Mouse (Mus musculus) lung, adult 2 months (tissue): ENCODE results near the gene Cxcl12. TPM values are rescaled to one million over a fixed set of nuclear protein-coding genes. Genes with fewer than 3 reads are reported as not detected.

Experiments used
- DNase-seq: peaks from one replicate; pipeline ENCODE4 v3.0.0; 2022
- H3K4me1 ChIP-seq: fragments of 200-500 bp; 2 replicates; pipeline ENCODE4 v1.6.1; 2011; ENCODE audit warnings: low read length; ENCODE audit not compliant: control insufficient read depth, insufficient read depth
- H3K4me3 ChIP-seq: fragments of 200-500 bp; replicated peaks from 2 replicates; pipeline ENCODE3; 2011; ENCODE audit warnings: low read depth, mild to moderate bottlenecking, control low read depth, low read length; ENCODE audit errors: extremely low read depth
- CTCF ChIP-seq: fragments of 200-500 bp; IDR thresholded peaks from 2 replicates; pipeline ENCODE4 v1.5.1; 2011; ENCODE audit warnings: mild to moderate bottlenecking, low read length, control low read depth; ENCODE audit not compliant: insufficient read depth
- POLR2A ChIP-seq: fragments of 200-500 bp; IDR thresholded peaks from 2 replicates; pipeline ENCODE4 v1.6.1; 2011; ENCODE audit warnings: low read depth, mild to moderate bottlenecking, control low read depth, low read length, borderline replicate concordance; ENCODE audit errors: extremely low read depth
- WGBS: fragments of 180-500 bp; shearing (Covaris S2); methylation state at CpG from one replicate; pipeline ENCODE4 v1.1.7; 2018; 5-methylcytosine and 5-hydroxymethylcytosine counted together
- polyA plus RNA-seq: library from polyadenylated mRNA; depleted of rRNA; stranded (reverse); fragments of >200 nt; gene quantifications from 2 replicates; pipeline ENCODE4 v1.2.3, GENCODE M21; 2012

Gene Cxcl12
- polyA plus RNA-seq, 1 experiment = 189 TPM

DNA sequence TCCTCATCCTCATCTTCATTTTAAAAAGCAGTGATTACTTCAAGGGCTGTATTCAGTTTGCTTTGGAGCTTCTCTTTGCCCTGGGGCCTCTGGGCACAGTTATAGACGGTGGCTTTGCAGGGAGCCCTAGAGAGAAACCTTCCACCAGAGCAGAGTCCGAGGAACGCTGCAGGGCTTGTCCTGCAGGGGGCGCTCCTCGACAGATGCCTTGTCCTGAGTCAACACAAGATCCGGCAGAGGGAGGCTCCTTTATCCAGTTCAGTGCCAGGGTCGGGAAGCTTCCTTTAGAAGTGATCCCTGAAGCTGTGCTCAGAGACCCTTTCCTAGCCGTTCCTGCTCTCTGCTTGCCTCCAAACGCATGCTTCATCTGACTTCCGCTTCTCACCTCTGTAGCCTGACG lies 5.5 kb downstream of the Cxcl12 start:
- H3K4me3 ChIP-seq = no peak overlapping the region
- no peaks in the 10 kb centered on the region for H3K4me1 ChIP-seq
- DNase-seq = peak; percentile 67
- no peak for TF ChIP-seq POLR2A
- peak; percentile 74 for TF ChIP-seq CTCF
- WGBS = 14% methylated on average over 11 of the region's 11 CpGs

GRCm38 (mm10) chr6:117175113-117175793 lies 6.9 kb downstream of the Cxcl12 start:
- WGBS = 73% methylated on average over 2 of the region's 2 CpGs
- TF ChIP-seq POLR2A = no peak
- Histone ChIP-seq H3K4me3 (no peak overlapping the region), H3K4me1 (no peaks in the 10 kb centered on the region)
- no peak for DNase-seq

DNA sequence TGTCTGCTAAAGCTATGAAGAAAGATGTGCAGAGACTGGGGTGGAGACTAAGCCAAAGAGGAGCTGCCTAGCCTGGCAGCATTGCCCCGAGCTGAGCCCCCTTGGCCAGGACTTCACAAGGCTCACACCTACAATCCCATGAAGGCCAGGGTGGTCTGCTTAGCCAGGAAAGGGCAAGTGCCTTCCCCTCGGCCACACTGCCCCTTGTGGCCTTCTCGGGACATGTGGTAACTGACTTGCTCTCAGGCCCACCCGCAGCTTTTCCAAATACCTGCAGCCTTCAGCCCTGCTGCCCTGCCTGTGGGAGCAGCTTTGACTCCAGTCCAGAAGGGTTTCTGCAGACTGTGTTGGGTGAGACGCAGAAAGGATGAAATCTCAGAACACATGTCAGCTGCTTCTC lies 8.1 kb downstream of the Cxcl12 start:
- Histone ChIP-seq H3K4me1 (no peaks in the 10 kb centered on the region), H3K4me3 (no peak overlapping the region)
- no peak for DNase-seq
- 47% methylated on average over 5 of the region's 5 CpGs for WGBS
- TF ChIP-seq POLR2A = no peak
- 0 out of 2 replicates have a peak, but pooled peaks have one; percentile 31 for TF ChIP-seq CTCF

DNA sequence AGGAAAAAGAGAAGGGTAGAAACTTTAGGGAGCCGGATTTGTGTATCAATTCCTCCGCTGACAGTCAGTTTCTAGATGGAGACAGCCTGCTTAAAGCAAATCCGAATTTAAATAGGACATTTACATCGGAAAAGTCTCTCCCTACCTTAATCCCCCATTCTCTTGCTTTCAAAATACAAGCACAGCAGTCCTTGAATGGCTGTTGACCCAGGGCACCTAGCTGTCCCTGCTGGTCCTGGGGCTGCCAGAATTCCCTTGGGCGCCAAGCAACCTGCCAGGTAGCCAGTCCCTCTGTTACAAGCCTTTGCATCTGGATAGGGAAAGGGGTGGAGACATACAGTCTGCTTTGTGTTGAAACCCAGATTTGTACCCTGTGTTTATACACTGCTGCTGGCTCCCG lies 12.0 kb downstream of the Cxcl12 start:
- Histone ChIP-seq H3K4me1 (no peaks in the 10 kb centered on the region), H3K4me3 (no peak overlapping the region)
- 67% methylated on average over 6 of the region's 6 CpGs for WGBS
- DNase-seq = no peak
- TF ChIP-seq CTCF (no peak), POLR2A (no peak)

DNA sequence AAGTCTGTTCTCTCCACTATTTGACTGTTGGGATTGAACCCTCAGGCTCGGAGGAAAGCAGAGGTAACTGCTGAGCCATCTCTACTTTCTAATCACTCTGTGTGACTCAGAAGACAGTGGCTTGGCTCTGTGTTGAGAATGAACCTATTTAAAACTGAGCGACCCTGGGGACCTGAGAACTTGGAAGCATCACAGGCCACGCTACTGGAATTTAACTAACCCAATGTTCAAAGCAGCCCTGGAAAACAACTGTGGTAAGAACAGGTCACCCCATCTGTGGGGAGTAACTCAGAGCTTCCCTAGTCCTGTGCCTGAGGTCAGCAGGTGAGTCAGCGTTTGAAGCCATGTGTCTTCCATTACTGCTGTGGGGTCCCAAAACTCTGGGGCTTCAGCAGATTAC lies 17.0 kb downstream of the Cxcl12 start:
- H3K4me1 ChIP-seq = no peaks in the 10 kb centered on the region
- 81% methylated on average over 4 of the region's 4 CpGs for WGBS
- no peak for DNase-seq
- TF ChIP-seq POLR2A (no peak), CTCF (no peak)
- H3K4me3 ChIP-seq = no peak overlapping the region

- no peak overlapping the region for H3K4me3 ChIP-seq
- no peaks in the 10 kb centered on the region for H3K4me1 ChIP-seq
- TF ChIP-seq CTCF (no peak), POLR2A (no peak)
- no peak for DNase-seq
- 79% methylated on average over 3 of the region's 3 CpGs for WGBS
Measured at GRCm38 (mm10) chr6:117190453-117190852, 22.1 kb downstream of the Cxcl12 start.

GRCm38 (mm10) chr6:117191741-117192140 lies 23.4 kb downstream of the Cxcl12 start:
- 84% methylated on average over 6 of the region's 6 CpGs for WGBS
- Histone ChIP-seq H3K4me3 (no peak overlapping the region), H3K4me1 (no peaks in the 10 kb centered on the region)
- DNase-seq = no peak
- no peak for TF ChIP-seq POLR2A
- no peak for TF ChIP-seq CTCF

DNA sequence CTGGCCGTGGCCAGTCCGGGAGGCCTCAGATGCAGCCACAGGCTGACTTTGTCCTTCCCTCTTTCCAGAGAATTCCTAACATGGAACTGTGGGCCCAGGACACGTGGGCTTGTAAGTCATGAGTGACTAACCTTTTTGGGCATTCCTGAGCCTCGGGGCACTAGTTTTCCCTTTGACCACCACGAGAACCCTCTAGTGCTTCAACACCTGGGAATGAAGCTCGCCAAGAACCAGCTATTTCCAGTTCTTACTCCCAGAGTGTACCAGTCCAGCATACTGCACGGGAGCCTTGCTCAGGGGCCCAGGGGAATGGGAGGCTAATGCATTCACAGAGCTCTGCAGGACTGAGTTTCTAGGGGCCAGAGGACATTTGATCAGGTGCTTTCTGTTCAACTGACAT lies 24.3 kb downstream of the Cxcl12 start:
- Histone ChIP-seq H3K4me3 (no peak overlapping the region), H3K4me1 (no peaks in the 10 kb centered on the region)
- TF ChIP-seq POLR2A = no peak
- TF ChIP-seq CTCF = no peak
- WGBS = 76% methylated on average over 7 of the region's 7 CpGs
- no peak for DNase-seq

DNA sequence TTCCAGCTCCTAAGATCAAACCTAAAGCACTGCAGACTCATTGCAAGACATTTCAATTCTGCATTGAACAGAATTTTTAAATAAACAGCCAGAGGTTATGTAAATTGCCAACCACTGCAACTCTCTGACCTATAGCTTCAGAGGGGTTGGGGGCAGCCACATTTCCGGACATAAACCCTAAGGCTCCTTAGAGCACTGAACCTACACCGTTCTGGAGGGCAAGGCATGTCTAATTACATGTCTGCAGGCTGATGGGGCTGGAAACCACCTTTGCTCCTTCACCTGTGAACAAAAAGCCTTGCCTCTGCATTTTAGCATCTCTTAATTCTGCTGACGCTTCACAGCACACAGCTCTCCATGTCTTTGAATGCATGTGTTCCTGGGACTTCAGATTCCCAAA lies 26.9 kb downstream of the Cxcl12 start:
- no peak for TF ChIP-seq POLR2A
- no peak for TF ChIP-seq CTCF
- WGBS = 82% methylated on average over 3 of the region's 3 CpGs
- DNase-seq = no peak

GRCm38 (mm10) chr6:117198871-117199270 lies 30.5 kb downstream of the Cxcl12 start:
- Histone ChIP-seq H3K4me1 (no peaks in the 10 kb centered on the region; the same call in 1 of the 2 replicates), H3K4me3 (no peak overlapping the region)
- no peak for DNase-seq
- 81% methylated on average over 4 of the region's 4 CpGs for WGBS
- TF ChIP-seq POLR2A = no peak
- TF ChIP-seq CTCF = no peak

More for the DNA sequence above, 26.9 kb downstream of the Cxcl12 start:
- H3K4me1 ChIP-seq = no peaks in the 10 kb centered on the region
- no peak overlapping the region for H3K4me3 ChIP-seq

GRCm38 (mm10) chr6:117199718-117200117 lies 31.4 kb downstream of the Cxcl12 start:
- no peaks in the 10 kb centered on the region; the same call in 1 of the 2 replicates for H3K4me1 ChIP-seq
- TF ChIP-seq POLR2A (no peak), CTCF (no peak)
- no peak for DNase-seq
- H3K4me3 ChIP-seq = no peak overlapping the region
- WGBS = 13% methylated on average over 2 of the region's 2 CpGs

DNA sequence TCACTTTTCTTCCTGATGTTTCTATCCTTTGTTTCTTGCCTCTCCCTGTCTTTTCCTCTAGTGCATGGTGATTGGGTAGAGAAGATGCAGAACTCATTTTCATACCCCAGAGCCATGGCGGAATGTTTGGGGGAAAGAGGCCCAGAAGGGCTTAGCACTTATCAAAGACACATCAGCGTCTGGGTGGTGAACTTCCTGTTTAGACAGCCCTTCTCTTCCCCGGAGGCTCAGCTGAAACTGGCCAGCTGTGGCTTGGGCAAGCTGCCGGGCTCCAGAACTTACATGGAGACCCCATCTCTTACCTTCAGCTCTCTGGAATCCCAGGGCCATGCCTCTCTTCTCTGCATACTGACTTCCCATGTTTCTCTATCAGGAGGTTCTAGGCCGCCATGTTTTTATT lies 32.6 kb downstream of the Cxcl12 start:
- WGBS = 40% methylated on average over 5 of the region's 5 CpGs
- no peak for TF ChIP-seq POLR2A
- no peak for TF ChIP-seq CTCF
- no peak overlapping the region for H3K4me3 ChIP-seq
- H3K4me1 ChIP-seq = no peaks in the 10 kb centered on the region; the same call in 1 of the 2 replicates
- DNase-seq = peak; percentile 8
